Mouse (Mus musculus) CD8-positive naive resting alpha-beta T cell, adult 2 months (primary cell): ENCODE data around the gene Slc12a9.
"Not testable (repeated sequence)": the region's sequence is repeated elsewhere in the genome, so short reads cannot be mapped to it uniquely, and the experiment has no call there.

Experiments
- DNase-seq, 2 experiments: peaks; one replicate each; pipeline ENCODE4 v3.0.0; 2022; ENCODE audit warnings: low read depth in 2 of 2, low spot score in 2 of 2

Gene Slc12a9

DNA sequence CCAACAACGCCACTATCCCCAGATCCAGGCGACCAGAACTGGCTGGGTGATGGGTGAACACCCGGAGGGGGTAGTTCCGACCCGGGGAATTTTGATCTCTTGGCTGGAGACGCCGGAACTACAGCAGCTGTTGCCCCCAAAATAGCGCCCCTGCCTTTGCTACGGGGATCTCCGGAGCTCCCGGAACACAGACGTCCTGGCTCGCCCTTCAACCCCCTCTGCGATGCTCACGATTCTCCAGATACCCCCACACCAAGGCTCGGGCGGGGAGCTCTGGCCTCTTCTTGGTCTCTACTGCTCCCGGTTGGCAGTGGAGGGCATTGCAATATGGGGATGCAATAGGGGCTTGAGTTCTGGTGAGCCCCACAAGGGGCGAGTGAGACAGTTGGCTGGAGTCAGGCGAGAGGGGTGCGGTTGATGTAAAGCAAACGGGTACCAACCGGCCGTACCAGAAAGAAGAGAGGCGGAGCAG is 44.4 kb downstream of the Slc12a9 start:
- DNase-seq: peak in 1 of 2 experiments; percentile 28

- no peak for DNase-seq
Measured at GRCm38 (mm10) chr5:137287953-137288743, 45.2 kb downstream of the Slc12a9 start.

DNA sequence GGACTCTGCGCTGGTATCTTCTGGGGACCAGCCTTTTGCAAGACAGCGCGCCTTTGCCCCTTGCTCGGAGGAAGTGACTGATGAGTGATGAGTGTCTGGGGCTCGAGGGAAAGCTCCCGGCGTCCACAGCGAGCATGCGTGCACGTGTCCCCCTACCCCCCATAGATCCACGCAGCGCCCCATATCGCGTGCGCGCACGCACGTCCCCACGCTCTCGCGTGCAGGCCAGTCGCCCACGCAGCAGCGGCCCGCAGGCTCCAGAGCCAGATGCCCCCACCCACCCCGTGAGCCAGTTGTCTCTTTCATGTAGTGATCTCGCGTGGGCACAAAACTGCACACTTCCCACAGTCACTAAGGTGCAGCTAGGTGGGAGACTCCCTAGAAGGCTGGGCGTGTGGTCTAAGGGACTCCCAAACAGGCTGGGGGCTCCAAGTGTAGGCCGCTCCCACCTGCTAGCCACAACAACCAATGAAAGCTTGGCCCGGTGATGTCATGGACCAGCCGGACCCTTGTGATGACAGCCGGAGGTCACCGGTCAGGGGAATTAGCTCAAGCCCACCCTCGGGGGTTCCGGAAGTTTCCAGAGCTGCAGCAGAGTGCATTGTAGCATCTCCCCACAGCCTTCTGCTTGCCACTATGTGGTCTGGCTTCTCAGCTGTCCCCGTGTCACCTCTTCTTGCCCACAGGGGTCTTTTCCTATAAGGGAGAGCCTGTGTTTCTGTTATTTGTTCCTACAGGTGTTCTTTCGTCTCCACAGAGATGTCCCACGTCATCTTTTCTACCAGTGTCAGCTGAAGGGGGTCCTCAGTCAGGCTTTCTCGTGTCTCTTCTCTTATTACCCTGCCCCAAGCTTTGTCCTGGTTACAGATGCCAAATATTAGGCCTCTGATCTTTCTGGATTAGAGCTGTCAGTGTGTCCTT is 46.1 kb downstream of the Slc12a9 start, which contains the start of gene Ache:
Ache (plus strand) TSS at position 488 of the 921 bp plus-strand sequence.
- DNase-seq: no peak

- peak; percentile 56 to 70 for DNase-seq
Measured at GRCm38 (mm10) chr5:137286655-137287031, 46.8 kb downstream of the Slc12a9 start.

- no peak for DNase-seq
Measured at GRCm38 (mm10) chr5:137285986-137286385, 47.4 kb downstream of the Slc12a9 start.

DNA sequence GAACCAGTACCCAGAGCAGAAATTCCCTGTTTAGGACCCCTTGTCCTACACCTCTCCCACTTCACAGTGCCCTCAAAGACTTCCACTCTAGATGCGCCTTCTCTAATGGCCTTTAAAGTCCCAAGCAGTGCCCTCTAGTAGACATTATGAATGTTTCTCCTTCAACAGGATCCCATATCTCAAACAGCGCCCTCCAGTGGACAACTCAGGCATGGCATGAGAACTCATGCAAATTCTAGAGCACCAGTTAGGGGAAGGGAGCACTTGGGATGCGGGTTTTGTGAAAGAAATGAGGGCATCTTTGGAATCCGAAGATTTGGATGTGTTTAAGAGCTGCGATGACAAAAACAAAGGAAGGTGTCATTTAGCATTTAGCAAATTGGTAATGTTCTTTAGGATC is 48.4 kb downstream of the Slc12a9 start:
- DNase-seq: peak; percentile 69 to 73

DNA sequence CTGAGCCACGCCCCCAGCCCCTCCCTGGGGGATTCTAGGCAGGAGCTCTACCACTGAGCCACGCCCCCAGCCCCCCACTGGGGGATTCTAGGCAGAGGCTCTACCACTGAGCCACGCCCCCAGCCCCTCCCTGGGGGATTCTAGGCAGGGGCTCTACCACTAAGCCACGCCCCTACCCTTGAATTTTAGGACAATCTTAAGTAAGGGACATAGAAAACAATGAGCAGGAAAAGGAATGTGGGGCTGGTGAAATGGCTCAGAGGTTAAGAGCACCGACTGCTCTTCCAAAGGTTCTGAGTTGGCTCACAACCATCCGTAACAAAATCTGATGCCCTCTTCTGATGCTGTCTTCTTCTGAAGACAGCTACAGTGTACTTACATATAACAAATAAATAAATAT is 49.0 kb downstream of the Slc12a9 start:
- DNase-seq: not testable (repeated sequence)

GRCm38 (mm10) chr5:137277360-137278342 is 55.7 kb downstream of the Slc12a9 start:
- no peak for DNase-seq

DNA sequence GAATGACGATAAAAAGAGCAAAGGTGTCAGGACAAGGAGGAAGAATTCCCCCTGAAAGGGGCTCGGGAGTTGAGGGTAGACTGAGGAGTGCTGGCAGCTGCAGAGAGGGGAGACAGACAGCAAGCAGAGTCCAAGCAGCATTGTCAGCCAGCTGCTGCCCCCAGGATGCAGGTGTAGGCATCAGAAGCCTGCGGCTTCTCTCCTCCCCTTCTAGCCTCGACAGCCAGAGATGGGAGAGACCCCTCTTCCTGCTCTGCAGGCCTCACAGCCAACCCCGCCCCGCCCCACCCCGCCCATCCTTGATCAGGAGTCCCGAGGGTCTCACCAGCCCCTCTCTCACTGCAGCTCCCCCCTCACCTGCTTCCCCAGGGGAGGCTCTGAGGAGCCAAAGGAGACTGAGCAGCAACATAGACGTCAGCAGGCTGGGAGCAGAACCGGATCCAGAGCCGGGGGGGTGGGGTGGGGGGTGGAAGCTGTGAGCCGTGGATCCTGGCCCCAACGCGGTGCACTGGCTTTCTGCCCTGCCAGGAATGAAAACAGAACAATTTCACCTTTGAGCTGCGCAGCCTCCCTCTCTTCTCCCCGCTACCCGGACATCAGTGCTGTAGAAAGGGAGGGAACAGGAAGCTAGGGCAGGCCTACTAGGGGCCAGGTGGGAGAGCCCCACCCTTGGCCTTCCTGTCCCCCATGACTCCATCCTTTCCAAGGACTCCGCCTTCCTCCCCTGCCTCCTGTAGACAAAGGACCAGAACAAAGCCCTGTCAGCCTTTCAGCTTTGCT is 65.1 kb downstream of the Slc12a9 start:
- no peak for DNase-seq

DNA sequence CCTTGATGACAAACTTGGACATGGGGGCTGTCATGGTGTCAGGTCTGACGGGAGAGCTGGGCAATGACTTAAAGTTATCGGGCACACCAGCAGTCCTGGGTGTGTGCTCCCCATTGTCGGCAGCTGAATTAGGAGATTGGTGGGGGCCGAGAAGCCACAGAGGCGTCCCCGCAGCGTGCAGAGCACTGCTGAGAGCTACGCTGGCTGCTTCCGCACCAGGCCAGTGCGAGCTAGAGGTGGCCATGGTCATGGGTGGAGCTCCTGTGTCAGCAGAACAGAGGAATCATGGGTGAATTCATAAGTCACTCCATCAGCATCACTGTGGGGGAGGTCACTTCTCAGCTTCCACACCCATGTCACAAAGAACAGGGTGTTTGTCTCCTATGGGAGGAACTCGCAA is 68.6 kb downstream of the Slc12a9 start:
- DNase-seq: no peak
